ENCODE assay signal across 22 mouse cellular contexts in the genomic region with DNA sequence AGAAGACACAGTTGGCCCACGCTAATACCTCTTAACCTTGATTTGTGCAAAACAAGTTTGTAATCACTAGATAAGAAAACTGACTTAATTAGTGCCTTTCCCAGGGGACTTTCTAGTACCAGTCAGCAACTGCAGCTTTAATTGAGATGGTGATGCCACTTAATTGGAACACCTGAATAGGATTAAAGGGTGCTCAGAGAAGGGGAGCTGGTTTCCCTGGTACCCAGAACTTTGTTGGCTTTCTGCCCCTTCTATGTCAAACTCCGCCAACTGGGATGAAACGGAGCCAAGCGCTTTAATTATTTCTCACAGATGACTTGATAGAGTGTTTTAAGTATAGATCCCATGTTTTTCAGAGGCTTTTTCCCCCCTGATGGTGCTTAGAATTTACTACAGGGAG. TPM values are rescaled to one million over a fixed set of nuclear protein-coding genes. Genes with fewer than 3 reads are reported as not detected.
DNase-seq lines count a peak whose midpoint lies in the region; ATAC-seq and TF ChIP-seq lines count a peak whose summit lies in the region.
"Had no signal": no experiment of that assay in that cellular context is flagged by ENCODE, and none has a peak within 500 bp of the region (broad histone marks: within the 10 kb centered on the region; RNA-seq: fewer than 3 reads in every experiment).

No protein-coding gene starts in this region.

- H3K9me3 ChIP-seq in forebrain, embryonic 13.5 days (replicated peaks) = no peaks in the 10 kb centered on the region
- no peaks in the 10 kb centered on the region for H3K9me3 ChIP-seq in midbrain, postnatal 0 days (ENCODE audit: low read length)
- H3K9me3 ChIP-seq: embryonic facial prominence, embryonic 13.5 days; heart, embryonic 10.5 days; hindbrain, embryonic 12.5 days; limb, embryonic 10.5 days had no signal

- peaks cover 4% of the 10 kb centered on the region; the same call in 1 of the 2 replicates for H3K4me1 ChIP-seq in kidney, adult 2 months (ENCODE audit: control insufficient read depth, insufficient read depth, low read length)
- peaks cover 27% of the 10 kb centered on the region for H3K4me1 ChIP-seq in forebrain, embryonic 13.5 days
- H3K4me1 ChIP-seq in midbrain, postnatal 0 days (ENCODE audit: insufficient read depth, low read length) = no peaks in the 10 kb centered on the region

- no peaks in the 10 kb centered on the region for H3K36me3 ChIP-seq in kidney, adult 2 months (ENCODE audit: control insufficient read depth, insufficient read depth, low read length)
- H3K36me3 ChIP-seq in forebrain, embryonic 13.5 days (ENCODE audit: poor library complexity, severe bottlenecking) = no peaks in the 10 kb centered on the region
- no peaks in the 10 kb centered on the region for H3K36me3 ChIP-seq in midbrain, postnatal 0 days (ENCODE audit: insufficient read depth, low read length)
- H3K36me3 ChIP-seq: embryonic facial prominence, embryonic 13.5 days; heart, embryonic 10.5 days; hindbrain, embryonic 12.5 days; limb, embryonic 10.5 days had no signal

- peak; percentile 30 for DNase-seq in kidney, adult 2 months
- no peak for DNase-seq in kidney, postnatal 10 days
- peak; percentile 16 for DNase-seq in retina, postnatal 1 day
- DNase-seq in retina, embryonic 14.5 days (ENCODE audit: low spot score) = no peak
- peak; percentile 57 for DNase-seq in midbrain, postnatal 0 days (ENCODE audit: low spot score)
- DNase-seq in frontal cortex, postnatal 10 days (ENCODE audit: low spot score in 2 of 2) = no peak
- DNase-seq in urinary bladder, postnatal 25 days (ENCODE audit: low spot score) = no peak
- DNase-seq: cerebellum, adult 9-11 months; liver, postnatal 0 days; lung, postnatal 10 days; spleen, adult 18-20 months; thymus, postnatal 4 days had no signal

- H3K27ac ChIP-seq in kidney, adult 2 months (ENCODE audit: insufficient read depth, low read depth, low read length) = no peak overlapping the region
- H3K27ac ChIP-seq in forebrain, embryonic 13.5 days = no peak overlapping the region
- no peak overlapping the region for H3K27ac ChIP-seq in midbrain, postnatal 0 days (ENCODE audit: low read depth, low read length)
- H3K27ac ChIP-seq: embryonic facial prominence, embryonic 13.5 days; heart, embryonic 10.5 days; hindbrain, embryonic 12.5 days; kidney, postnatal 0 days; layer of hippocampus, adult 2 months; left cerebral cortex, adult 2 months; limb, embryonic 10.5 days had no signal

- H3K4me2 ChIP-seq in forebrain, embryonic 13.5 days = no peak overlapping the region
- H3K4me2 ChIP-seq in midbrain, postnatal 0 days (ENCODE audit: low read depth, low read length, poor library complexity, severe bottlenecking) = no peak overlapping the region
- H3K4me2 ChIP-seq: embryonic facial prominence, embryonic 13.5 days; hindbrain, embryonic 12.5 days had no signal

- no peaks in the 10 kb centered on the region for H3K27me3 ChIP-seq in kidney, adult 2 months (replicated peaks; ENCODE audit: control insufficient read depth, insufficient read depth, low read length)
- H3K27me3 ChIP-seq in forebrain, embryonic 13.5 days = no peaks in the 10 kb centered on the region
- no peaks in the 10 kb centered on the region for H3K27me3 ChIP-seq in midbrain, postnatal 0 days (ENCODE audit: insufficient read depth, low read length)
- H3K27me3 ChIP-seq: embryonic facial prominence, embryonic 13.5 days; hindbrain, embryonic 12.5 days had no signal

- no peak overlapping the region for H3K4me3 ChIP-seq in kidney, adult 2 months (ENCODE audit: insufficient read depth, low read depth, low read length)
- H3K4me3 ChIP-seq in forebrain, embryonic 13.5 days = no peak overlapping the region
- H3K4me3 ChIP-seq in midbrain, postnatal 0 days (ENCODE audit: low read depth, low read length) = no peak overlapping the region
- H3K4me3 ChIP-seq: embryonic facial prominence, embryonic 13.5 days; heart, embryonic 10.5 days; hindbrain, embryonic 12.5 days; layer of hippocampus, adult 2 months; left cerebral cortex, adult 2 months; limb, embryonic 10.5 days; myocyte had no signal

- peak; percentile 85 for ATAC-seq in forebrain, embryonic 13.5 days
- ATAC-seq in midbrain, postnatal 0 days (ENCODE audit: low FRiP score) = 0 out of 2 replicates have a peak, but pooled peaks have one; percentile 60
- ATAC-seq: intestine, embryonic 16.5 days; liver, postnatal 0 days had no signal

- H3K9ac ChIP-seq in forebrain, embryonic 13.5 days = no peak overlapping the region
- no peak overlapping the region for H3K9ac ChIP-seq in midbrain, postnatal 0 days (replicated peaks; ENCODE audit: low read length, poor library complexity, severe bottlenecking)
- H3K9ac ChIP-seq: embryonic facial prominence, embryonic 13.5 days; hindbrain, embryonic 12.5 days; liver, postnatal 0 days had no signal

- TF ChIP-seq POLR2A in kidney, adult 2 months (IDR thresholded peaks at IDR 0.05; ENCODE audit: low read depth, low read length) = no peak

- 55% methylated on average over 4 of the region's 4 CpGs for WGBS in kidney, adult 2 months
- WGBS in forebrain, embryonic 13.5 days = 28% methylated on average over 4 of the region's 4 CpGs
- WGBS in midbrain, postnatal 0 days = 62% methylated on average over 4 of the region's 4 CpGs

- TF ChIP-seq CTCF in kidney, adult 2 months (conservative IDR thresholded peaks at IDR 0.05; ENCODE audit: insufficient read depth, insufficient read length, low read depth, low read length) = no peak
- TF ChIP-seq CTCF in midbrain, postnatal 0 days (IDR thresholded peaks at IDR 0.05) = no peak

RNA-seq across cellular contexts. Expression of a gene that starts 55.6 kb away (rescaled TPM):
- polyA plus RNA-seq in kidney, adult 2 months (2012; rRNA removed) = 5.7 and 5.8 TPM in 2 replicates
- 1.3 and 1.9 TPM in 2 replicates for polyA plus RNA-seq in forebrain, embryonic 13.5 days (2015; fragmentation: Nextera tagmentation; extraction: Ambion mirVana)
- 1.4 and 3.5 TPM in 2 replicates for total RNA-seq in midbrain, postnatal 0 days (2014; rRNA removed)
- polyA plus RNA-seq in midbrain, postnatal 0 days (2015; fragmentation: Nextera tagmentation; extraction: Ambion mirVana) = 1.2 and 1.6 TPM in 2 replicates

Comparison
In these comparisons a context has a peak if more than half of its experiments do, and no peak if none do; other contexts are left out.
1. DNase-seq: peak in kidney, adult 2 months (single experiment), retina, postnatal 1 day (single experiment) and midbrain, postnatal 0 days (single experiment); none in kidney, postnatal 10 days (single experiment), retina, embryonic 14.5 days (single experiment), frontal cortex, postnatal 10 days (0 of 2) and urinary bladder, postnatal 25 days (single experiment).